Mouse (Mus musculus): ENCODE measurements at regions not wholly inside any gene's neighbourhood (a gene's known extent, or its start where the extent isn't known, plus 50 kb on each side); places are given as distances from the start of the nearest gene placed in this dataset.

DNA sequence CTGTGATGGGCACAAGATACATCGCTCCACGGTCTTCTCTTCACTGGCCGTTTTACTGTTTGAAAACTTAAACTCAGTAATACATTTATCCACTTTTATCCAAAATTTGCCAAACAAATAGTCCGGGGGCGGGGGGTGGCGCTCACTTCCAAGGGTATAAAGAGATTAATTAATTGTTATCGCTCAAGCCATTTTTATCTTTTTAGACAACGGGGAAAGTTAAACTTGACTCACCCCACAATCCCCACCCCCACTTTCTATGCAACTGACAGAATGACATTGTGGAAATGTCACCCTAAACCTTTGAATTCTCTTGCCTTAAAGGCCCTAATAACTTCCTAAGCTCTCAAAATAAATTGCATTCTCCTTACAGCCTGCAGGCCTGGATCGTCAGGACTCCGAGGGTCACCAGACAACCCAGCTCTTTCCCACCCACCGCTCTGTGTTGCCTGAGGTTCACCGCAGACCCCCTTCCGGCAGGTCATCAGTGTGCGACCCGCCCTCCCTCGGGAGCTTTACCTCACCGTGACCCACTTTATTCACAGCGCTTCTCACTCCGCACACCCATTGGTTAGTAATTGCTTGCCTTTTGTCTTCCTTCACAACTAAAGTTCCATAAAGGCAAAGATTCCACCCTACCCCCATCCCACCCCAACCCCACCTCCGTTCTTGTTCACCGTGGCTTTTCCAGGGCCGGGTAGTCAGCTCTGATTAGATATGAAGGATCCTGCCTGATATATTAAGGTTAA is 93.0 kb upstream of the Hmcn1 start:
- TF ChIP-seq POLR2A (IDR thresholded peaks at IDR 0.05; ENCODE audit: insufficient read depth, low read depth, low read length) (no peak), CTCF (IDR thresholded peaks at IDR 0.05; ENCODE audit: insufficient read depth, low read depth, low read length) (no peak)
